Mouse (Mus musculus): ENCODE data around the gene Pitpnm3. TPM values are rescaled to one million over a fixed set of nuclear protein-coding genes. Genes with fewer than 3 reads are reported as not detected.

The Pitpnm3 gene
- total RNA-seq, 2 experiments from 2014 or later, result not detected

- no peak for ATAC-seq (replicated peaks; ENCODE audit: poor library complexity, severe bottlenecking)
Measured at GRCm38 (mm10) chr11:72055176-72055575, 80.4 kb downstream of the Pitpnm3 start.

DNA sequence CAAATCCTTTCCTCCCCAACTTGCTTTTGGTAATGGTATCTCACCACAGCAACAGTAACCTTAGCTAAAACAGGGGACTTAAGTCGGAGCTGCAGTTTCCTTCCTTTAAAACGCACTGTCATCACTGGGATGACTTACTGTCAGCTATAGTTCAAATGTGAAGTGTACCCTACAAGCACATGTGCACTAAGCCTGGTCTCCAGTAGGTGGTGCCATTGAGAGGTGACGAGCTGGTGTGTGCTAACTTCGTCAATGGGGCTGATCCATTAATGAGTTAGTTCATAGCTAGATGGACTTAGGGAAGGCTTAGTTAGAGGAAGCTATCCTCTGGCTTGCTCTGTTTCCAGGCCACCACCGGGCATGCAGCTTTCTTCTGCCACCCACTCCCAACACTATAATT, 82.9 kb downstream of the Pitpnm3 start:
- ATAC-seq (replicated peaks; ENCODE audit: poor library complexity, severe bottlenecking), result peak; percentile 93

- peak; percentile 33 for ATAC-seq (replicated peaks; ENCODE audit: poor library complexity, severe bottlenecking)
Measured at GRCm38 (mm10) chr11:72052221-72052620, 83.4 kb downstream of the Pitpnm3 start.

- ATAC-seq (replicated peaks; ENCODE audit: poor library complexity, severe bottlenecking), result no peak
Measured at GRCm38 (mm10) chr11:72050895-72051858, 84.4 kb downstream of the Pitpnm3 start.

DNA sequence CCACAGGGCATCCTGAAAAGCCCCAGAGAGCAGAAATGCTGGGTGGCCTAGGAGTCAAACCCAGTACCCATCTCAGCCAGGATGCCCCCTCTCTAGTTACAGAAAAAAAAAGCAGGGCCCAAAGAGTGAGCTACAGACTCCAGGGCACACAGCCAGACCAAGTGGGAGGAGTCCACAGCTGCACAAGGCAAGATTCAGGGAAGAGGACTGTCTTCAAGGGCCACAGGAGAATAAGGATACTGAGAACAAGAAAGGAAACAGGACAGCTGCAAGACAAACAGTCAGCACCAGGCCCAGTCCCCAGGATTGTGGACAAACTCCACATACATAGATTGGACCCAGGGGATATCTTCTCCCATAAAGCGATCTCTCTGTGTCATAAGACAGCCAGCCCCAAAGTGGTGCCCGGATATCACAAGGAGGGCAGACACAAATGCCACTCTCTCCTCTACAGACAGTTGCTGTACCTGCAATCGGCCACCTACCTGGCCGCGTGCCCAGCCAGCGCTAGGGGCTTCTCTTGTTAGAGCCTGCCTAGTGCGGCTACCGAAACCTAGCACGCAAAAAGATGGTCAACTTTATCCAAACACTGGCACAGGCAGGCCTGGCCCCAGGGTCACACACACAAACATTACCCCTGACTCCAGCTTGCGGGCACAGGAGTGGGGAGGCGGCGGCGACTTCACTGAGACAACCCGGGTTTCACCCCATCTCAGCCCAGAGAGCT, 85.2 kb downstream of the Pitpnm3 start:
- no peak for ATAC-seq (replicated peaks; ENCODE audit: poor library complexity, severe bottlenecking)

GRCm38 (mm10) chr11:72049171-72049759, 86.3 kb downstream of the Pitpnm3 start:
- no peak for ATAC-seq (replicated peaks; ENCODE audit: poor library complexity, severe bottlenecking)

DNA sequence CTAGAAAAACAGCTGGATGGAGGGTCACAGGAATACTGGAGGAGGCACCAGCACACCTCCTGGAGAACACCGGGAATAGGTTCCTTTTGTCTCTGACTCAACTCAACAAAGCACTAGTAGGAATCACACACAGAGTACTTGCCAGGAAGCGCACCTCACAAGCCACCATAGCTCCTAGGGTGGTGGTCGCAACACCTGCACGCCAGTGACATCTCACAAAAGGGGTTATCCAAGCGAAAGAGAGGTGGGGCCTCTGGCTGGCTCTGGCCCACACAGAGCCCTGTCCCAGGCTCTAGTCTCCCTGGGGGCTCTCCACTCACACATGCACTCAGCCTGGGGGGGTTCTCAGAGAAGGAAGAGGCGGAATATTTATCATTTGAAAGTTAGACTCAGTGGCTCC, 86.8 kb downstream of the Pitpnm3 start:
- ATAC-seq (replicated peaks; ENCODE audit: poor library complexity, severe bottlenecking), result no peak

DNA sequence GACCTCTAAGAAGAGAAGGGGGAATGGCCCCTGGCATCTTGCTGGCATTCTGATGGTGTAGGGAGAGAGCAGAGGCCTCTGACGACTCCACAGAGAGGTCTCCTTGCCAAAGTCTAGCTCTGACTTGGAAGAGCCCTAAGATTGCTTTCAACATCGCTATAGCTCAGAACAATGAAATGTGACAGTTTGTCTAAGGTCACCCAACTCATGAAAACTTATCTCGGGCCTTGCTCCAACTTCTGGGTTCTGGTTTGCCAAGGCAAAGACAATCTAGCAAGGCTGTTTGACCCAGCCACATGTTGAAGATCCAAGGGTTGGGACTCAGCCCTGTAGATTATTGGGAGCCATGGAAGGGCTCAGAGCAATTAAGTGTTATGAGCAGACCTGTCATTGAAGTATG, 91.3 kb downstream of the Pitpnm3 start:
- ATAC-seq (replicated peaks; ENCODE audit: poor library complexity, severe bottlenecking), result no peak

GRCm38 (mm10) chr11:72042631-72043030, 92.9 kb downstream of the Pitpnm3 start:
- ATAC-seq (replicated peaks; ENCODE audit: poor library complexity, severe bottlenecking), result 0 out of 2 replicates have a peak, but pooled peaks have one; percentile 3

GRCm38 (mm10) chr11:72041768-72042607, 93.6 kb downstream of the Pitpnm3 start, which contains the start of gene Pimreg:
Gene Pimreg, plus strand, starts transcription at chr11:72042032.
- peak; percentile 82 for ATAC-seq (replicated peaks; ENCODE audit: poor library complexity, severe bottlenecking)

DNA sequence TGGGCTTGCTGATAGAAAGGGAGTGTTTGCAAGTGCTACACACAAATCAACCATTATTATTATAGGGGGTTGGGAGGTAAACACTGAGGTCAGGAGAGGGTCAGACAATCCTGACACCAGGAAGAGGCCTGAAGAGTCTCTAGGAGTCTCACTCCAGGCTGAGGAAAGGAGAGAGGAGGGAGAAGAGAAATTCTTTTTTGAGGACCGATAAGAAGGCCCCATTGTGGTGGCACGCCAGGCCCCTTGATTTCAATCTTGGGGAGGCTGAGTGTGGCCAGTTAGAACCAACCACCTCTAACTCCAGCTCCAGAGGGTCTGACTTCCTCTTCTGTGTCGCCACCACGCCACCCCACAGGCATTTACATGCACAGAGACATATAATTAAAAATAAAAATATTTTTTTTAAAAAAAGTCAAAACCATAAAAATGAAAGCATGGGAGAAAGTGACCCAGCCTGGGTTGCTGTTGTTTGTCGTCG, 94.2 kb downstream of the Pitpnm3 start:
- ATAC-seq (replicated peaks; ENCODE audit: poor library complexity, severe bottlenecking), result peak; percentile 35; the same call in 1 of the 2 replicates

- ATAC-seq (replicated peaks; ENCODE audit: poor library complexity, severe bottlenecking), result no peak
Measured at GRCm38 (mm10) chr11:72039599-72040386, 95.8 kb downstream of the Pitpnm3 start.

- 0 out of 2 replicates have a peak, but pooled peaks have one; percentile 19 for ATAC-seq (replicated peaks; ENCODE audit: poor library complexity, severe bottlenecking)
Measured at GRCm38 (mm10) chr11:72037996-72038395, 97.6 kb downstream of the Pitpnm3 start.

GRCm38 (mm10) chr11:72037409-72037808, 98.2 kb downstream of the Pitpnm3 start, which contains the start of gene Aipl1:
Gene Aipl1, minus strand, starts transcription at chr11:72037509.
- no peak for ATAC-seq (replicated peaks; ENCODE audit: poor library complexity, severe bottlenecking)

GRCm38 (mm10) chr11:72032589-72032988, 103.0 kb downstream of the Pitpnm3 start:
- ATAC-seq (replicated peaks; ENCODE audit: poor library complexity, severe bottlenecking), result no peak

- ATAC-seq (replicated peaks; ENCODE audit: poor library complexity, severe bottlenecking), result no peak
Measured at GRCm38 (mm10) chr11:72032091-72032490, 103.5 kb downstream of the Pitpnm3 start.

- no peak for ATAC-seq (replicated peaks; ENCODE audit: poor library complexity, severe bottlenecking)
Measured at GRCm38 (mm10) chr11:72031353-72031752, 104.2 kb downstream of the Pitpnm3 start.

DNA sequence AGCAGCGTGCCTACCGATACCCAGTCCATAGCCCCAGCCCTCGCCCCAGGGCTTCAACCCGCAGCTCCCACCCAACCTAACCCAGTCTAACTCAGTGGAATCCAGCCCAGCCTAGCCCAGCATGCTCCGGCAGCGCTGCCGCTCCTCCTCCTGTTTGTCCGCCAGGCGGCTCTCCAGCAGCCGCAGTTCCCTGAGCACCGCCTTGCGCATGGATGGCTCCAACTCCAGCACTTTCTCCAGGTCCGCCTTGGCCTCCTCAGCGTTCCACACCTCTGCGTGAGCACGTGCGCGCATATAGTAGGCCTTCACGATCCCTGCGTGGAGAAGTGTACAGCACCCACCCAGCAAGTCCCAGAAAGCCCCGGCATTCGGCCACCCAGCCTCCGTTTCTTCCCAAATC, 106.4 kb downstream of the Pitpnm3 start:
- ATAC-seq (replicated peaks; ENCODE audit: poor library complexity, severe bottlenecking), result no peak

DNA sequence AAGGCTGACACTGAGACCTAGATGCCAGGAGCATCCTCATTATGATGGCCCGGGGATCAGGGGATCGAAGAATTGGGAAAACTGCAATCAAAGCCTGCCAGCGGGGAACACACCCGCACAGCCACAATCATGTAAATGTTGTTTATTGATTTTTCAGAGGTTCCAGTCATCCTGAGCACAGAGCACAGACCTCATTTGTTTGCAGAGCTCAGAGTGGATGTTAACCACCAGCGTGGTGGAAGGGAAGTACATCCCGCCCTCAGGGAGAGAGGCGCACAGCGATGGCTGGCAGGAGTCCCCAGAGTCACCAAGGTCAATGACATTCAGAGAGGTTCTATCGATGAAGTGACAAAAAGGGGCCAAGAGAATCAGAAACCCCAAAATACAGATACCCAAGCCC, 107.7 kb downstream of the Pitpnm3 start:
- no peak for ATAC-seq (replicated peaks; ENCODE audit: poor library complexity, severe bottlenecking)
